Mouse (Mus musculus): ENCODE results near the gene Tm9sf3.

- no peak for TF ChIP-seq EP300 (IDR thresholded peaks at IDR 0.05; ENCODE audit: low read depth in 1 of 2, low read length in 2 of 2)
- TF ChIP-seq KAT2A (conservative IDR thresholded peaks at IDR 0.05; ENCODE audit: low read depth, low read length), result no peak
- no peak for TF ChIP-seq NRF1 (IDR thresholded peaks at IDR 0.05; ENCODE audit: insufficient read depth, low read depth, low read length, poor library complexity, severe bottlenecking)
- TF ChIP-seq ETS1 (IDR thresholded peaks at IDR 0.05; ENCODE audit: low read depth, low read length), result no peak
- no peak for TF ChIP-seq MAFK (IDR thresholded peaks at IDR 0.05; ENCODE audit: borderline replicate concordance, low read depth, low read length)
- TF ChIP-seq ZNF384 (IDR thresholded peaks at IDR 0.05; ENCODE audit: low read depth, low read length), result no peak
- no peak for TF ChIP-seq CTCF (IDR thresholded peaks at IDR 0.05 in 2 of 3, conservative IDR thresholded peaks at IDR 0.05 in 1 of 3; ENCODE audit: control insufficient read depth in 1 of 3, insufficient read depth in 1 of 3, low read depth in 2 of 3, low read length in 3 of 3, poor library complexity in 1 of 3, severe bottlenecking in 1 of 3)
- TF ChIP-seq ZKSCAN1 (IDR thresholded peaks at IDR 0.05; ENCODE audit: low read depth, low read length), result no peak
- TF ChIP-seq POLR2A (IDR thresholded peaks at IDR 0.05; ENCODE audit: control insufficient read depth in 1 of 2, insufficient read depth in 1 of 2, low read depth in 1 of 2, low read length in 2 of 2, poor library complexity in 1 of 2), result no peak
- no peak for TF ChIP-seq UBTF (IDR thresholded peaks at IDR 0.05; ENCODE audit: borderline replicate concordance, insufficient read depth, low read depth, low read length)
Measured at GRCm38 (mm10) chr19:41275588-41275987, 11.8 kb upstream of the Tm9sf3 start.
